Mouse (Mus musculus) adipocyte (in vitro differentiated cells): ENCODE results near the gene H2-M5.
"Not testable (repeated sequence)": the region's sequence is repeated elsewhere in the genome, so short reads cannot be mapped to it uniquely, and the experiment has no call there.

Experiments used
- DNase-seq: peaks from one replicate; pipeline ENCODE4 v3.0.0-alpha.2; 2016; ENCODE audit warnings: low spot score

H2-M5 gene

DNA sequence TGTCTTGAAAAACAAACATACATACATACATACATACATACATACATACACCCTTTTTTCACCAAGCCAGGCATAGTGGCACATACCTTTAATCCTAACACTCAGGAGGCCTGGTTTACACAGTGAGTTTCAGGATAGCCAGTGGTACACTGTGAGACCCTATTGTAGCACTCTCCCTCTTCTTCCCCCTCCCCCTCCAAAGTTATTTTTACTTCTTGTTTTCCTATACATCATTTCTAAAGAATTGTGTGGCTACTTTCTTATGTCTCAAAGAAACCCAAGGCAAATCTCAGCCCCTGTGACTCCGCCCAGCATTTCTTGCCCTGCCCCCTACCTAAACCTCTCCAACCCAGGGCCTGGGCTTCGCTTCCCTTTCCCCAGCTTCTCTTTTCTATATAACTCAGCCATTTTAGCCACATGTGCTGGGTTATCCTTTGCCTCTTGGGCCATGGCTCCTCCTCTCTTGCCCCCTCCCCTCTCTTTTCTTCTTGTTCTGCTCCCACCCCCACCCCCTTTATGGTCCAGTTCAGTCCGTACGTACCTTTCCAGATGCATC, 4.5 kb upstream of the H2-M5 start:
- no peak for DNase-seq

DNA sequence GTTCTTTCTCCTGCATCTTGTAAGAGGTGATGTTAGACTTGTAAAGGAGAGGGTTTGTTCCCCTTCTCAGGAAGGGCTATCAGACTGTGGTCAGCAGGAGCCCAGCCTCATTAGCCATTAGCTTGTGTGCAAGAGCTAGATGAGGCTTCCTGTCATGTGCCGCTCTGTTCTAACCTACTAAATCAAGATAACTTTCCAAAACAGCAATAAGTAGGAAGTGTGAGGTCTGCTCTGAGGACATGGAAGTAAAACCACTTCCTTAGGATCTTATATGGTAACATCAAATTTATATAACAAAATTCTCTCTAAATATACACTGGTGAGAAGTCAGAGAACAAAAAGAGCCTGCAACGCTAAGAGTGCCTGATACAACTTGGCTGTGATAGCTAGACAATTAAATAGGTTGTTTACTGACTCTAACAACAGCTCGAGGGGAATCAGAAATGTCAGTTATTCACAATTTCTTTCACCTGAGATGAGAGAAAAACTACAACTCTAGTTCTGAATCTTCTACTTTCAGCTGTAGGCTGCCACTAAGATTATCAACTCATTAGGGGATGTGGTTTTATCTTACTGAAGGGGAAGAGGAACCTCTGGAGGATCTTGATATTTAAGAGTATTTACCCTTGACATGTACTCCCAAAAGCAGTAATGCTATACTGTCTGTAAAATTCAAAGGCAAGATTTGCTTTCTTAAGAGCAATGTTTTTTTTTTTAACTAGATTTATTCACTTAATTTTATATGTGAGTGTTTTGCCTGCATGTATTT, 3.2 kb upstream of the H2-M5 start:
- no peak for DNase-seq

DNA sequence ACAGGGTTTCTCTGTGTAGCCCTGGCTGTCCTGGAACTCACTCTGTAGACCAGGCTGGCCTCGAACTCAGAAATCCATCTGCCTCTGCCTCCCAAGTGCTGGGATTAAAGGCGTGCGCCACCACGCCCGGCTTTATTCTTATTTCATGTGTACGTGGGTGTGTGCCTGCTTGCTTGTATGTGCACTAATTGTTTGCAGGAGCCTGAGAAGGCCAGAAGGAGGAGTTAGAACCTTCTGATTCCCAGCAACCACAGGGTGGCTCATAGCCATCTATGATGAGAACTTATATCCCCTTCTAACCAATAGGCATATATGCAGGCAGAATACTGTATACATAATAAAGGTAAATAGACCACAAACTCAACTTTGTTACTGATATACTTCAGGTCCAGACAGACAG, 1.3 kb upstream of the H2-M5 start:
- not testable (repeated sequence) for DNase-seq

DNA sequence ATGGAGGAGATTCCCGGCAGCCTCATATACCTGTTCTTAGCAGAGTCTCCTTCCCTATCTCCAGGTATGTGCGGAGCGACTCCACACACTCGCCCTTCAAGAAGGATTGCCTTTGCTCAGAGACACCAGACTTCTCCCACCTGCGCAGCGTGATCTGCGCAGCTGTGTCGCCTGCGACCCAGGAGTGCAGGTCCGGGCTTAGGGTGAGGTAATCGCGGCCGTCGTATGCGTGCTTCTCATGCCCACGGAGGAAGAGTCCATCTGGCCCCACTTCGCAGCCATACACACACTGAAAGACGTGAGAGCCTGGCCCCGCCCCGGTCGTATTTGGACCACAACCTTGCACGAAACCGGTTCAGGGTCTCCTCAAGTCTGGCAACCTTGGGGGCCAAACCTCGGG, 862 bp downstream of the H2-M5 start:
- DNase-seq: no peak

DNA sequence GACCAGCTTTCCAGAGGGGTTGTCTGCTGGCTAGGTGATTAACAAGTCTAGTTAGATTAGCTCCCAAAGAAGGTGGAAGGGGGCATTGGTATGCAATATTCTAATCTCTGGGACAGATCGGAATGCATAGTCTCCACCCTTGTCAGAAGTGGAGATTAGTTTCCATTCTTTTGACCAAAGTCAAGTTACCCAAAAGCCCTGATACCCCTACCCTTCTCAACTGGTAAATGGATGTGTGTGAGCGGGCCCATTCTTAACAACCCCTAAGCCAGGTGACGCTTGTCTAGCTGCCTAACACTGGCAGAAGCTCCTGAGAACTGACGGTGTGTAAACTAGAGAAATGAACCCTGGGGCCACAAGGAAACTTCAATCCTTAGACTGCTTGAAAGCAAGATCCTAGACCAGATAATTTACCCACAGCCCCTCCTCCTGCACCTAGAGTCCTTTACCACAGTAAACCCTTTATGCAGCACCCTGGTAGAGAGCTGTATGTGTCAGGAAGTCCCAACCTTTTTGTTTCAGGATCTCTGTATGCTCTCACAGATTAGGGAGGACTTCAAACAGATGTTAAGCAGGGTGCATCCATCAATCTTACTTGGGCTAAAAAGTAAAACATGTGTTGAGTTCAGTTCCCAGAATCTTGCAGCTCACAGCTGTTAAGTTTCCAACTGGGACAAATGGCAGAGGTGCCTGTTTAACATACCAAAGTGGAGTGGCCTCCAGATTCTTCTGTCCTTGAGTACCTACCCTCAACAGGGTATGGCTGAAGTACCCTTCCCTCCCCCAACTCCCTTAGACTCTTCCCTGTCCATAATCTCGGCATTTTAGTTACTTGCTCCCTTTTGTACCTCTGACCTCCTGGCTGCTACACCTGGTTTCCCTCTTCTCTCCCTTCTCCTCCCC, 6.8 kb downstream of the H2-M5 start:
- DNase-seq: no peak

DNA sequence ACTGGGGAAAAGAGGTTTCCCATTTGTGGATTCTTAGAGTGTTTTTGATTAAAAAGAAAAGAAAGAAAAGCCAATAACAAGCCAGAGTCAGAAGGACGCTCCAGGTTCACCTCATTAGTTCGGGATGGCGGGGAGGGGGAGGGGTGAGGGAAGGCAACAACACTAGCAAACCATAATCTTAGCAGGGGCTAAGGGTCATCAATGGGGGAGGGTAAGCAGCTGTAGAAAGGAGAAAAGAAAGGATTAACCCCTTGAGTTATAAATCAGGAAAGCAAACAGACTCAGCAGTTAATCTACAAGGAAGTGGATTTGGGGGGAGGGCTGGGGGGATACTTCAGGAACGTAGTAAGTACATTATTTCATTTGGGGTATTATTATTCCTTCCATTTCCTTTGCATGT, 7.5 kb downstream of the H2-M5 start:
- DNase-seq: no peak

DNA sequence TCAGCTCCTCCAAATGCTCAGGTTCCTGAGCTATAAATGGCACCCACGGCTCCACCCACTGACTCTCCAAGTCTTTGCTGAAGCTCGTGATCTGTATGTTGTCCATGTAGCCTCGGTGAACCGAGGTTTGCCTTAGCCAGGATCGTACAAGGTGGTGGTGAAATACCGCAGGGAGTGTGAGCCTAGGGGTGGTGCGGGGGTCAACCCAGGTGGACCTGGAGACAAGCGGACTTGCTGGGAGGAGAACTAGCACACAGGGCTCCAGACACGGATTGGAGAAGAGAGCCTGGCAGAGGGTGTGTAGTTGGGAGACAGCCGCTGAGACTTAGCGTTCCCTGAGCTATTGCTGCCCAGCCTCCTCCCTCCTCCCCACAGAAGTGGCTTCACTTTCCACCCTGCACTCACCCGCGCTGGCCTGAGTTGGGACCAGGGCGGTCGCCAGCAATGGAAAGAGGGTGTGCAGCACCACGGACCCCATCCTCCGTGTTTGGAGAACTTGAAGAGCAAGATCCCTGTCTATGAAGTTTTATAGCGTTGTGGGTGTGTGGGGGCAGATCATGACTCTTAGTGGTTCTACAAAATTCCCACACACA, 8.0 kb downstream of the H2-M5 start, which contains the start of gene 2410137M14Rik:
Gene 2410137M14Rik, minus strand, starts transcription at position 17 of the 593 bp plus-strand sequence.
- DNase-seq: no peak

DNA sequence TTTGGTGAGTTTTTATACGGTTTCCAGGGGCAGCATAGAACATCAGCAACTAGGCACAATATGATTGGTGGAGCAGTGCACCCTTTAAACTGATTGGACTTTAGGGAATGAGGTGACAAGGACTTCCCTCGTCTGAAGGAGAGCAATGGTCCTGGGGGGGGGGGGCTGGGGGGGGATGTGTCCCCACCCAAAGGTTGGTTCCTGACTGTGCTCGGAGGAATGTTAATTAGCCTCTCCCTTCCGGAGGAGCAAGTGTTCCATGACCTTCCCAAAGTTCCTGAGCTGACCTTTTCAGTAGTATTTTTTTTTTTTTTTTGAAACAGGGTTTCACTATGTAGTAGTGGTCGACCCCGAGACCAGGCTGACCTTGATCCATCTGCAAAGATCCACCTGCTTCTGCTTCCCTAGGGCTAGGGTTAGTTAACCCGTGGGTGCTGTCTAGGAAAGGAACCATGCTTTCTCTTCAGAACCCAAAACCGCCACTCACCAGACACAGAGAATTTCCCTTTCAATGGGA, 16.0 kb downstream of the H2-M5 start:
- DNase-seq: no peak

DNA sequence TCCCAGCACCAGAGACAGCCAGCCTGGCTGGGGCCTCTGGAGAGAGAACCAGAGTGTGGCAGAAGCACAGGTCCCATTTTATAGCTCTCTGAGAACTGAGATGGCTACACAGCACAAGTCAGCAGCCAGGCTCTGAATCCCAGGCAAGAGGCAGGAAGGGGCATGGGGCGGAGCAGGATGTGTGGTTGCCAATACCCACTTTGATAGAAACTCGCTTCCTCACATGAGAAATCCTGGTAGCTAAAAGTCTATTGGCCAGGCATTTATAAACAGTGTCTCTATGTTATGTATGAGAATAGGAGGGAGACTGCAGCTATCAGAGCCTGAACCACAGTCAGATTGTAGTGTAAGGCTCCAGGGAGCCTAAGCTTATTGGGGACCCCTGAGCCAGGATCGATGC, 16.5 kb downstream of the H2-M5 start:
- no peak for DNase-seq

DNA sequence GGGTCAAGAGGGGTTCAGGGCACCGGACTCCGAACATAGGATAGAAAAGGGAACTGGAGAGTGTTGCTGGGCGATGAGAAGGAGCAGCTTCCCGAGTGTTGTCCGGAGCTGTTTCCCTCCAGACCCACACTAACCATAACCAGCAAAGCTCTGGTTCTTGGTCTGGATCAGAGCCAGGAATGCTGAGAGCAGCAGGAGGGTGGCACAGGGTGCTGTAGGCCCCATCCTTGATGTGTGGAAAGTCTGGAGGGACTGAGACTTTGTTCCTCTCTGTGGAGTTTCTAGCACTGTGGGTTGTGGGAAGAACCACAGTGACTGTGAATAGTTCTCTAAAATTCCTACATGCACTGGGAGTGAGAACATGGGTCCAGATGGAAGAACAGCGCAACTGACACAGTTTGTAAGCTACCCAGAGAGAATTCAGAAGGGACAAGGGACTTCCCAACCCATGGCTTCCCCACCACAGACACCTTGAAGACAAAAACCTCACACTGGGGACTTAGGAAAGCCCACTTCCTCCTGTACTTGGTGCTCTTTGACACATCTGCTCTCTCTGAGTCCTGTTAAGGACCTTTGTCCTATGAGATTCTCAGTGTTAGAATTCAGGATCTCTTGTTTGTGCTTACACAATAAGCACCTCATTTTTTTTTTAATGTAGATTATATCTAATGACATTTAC, 18.0 kb downstream of the H2-M5 start:
- no peak for DNase-seq

DNA sequence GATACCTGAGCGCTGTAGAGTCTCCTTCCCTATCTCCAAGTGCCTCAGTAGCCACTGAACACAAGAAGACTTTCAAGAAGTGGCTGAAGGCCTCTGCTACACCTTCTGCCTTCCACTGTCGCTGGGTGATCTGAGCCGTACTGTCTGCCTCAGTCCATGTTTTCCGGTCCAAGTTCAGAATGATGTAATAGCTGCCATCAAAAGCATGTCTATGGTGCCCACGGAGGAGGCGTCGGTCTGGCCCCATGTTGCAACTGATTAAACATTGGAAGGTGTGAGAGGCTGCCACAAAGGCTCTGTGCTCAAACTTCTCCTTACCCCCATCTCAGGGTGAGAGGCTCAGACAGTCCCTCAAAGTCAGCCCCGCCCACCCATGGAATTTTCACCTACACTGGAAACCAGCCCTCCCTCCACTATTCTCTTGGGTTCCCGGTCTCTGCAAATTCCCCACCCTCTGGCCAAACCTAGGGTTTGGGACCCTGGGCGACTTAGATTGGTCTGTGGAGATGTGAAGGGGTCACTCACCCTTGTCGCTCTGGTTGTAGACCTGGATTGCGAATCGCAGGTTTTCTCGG, 18.9 kb downstream of the H2-M5 start:
- no peak for DNase-seq

DNA sequence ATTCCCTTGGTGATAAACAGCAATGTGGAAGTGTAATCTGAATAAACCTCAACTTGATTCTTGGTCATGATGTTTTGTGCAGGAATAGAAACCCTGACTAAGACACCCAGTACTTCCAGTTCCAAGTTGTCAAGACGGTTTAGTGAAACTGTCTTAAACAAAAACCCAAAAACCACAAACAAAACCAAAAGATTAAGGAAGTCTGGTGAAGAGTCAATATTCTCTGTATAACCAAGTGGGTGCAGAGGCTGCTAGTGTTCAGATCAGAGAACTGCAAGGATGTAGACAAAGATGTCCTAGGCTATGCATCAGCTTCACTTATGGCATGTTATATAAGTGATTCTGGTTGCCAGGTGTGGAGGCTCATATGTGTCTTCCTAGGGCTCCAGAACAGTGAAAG, 22.5 kb downstream of the H2-M5 start:
- DNase-seq: no peak

DNA sequence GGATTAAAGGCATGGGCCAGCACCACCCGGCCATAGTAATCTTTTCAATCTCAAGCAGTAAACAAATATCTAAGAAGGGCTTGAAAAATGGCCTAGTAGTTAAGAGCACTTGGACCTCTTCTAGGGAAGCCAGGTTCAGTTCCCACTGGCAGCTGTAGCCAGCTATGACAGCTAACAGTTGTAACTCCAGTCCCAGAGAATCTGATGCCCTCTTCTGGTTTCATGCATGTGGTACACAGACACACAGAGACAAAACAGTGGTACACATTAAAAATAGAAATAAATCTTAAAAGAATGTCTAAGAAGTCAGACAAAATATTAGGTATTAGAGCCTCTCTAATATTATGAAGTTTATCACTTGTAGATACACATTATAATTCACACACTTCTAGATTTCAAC, 28.2 kb downstream of the H2-M5 start:
- no peak for DNase-seq

DNA sequence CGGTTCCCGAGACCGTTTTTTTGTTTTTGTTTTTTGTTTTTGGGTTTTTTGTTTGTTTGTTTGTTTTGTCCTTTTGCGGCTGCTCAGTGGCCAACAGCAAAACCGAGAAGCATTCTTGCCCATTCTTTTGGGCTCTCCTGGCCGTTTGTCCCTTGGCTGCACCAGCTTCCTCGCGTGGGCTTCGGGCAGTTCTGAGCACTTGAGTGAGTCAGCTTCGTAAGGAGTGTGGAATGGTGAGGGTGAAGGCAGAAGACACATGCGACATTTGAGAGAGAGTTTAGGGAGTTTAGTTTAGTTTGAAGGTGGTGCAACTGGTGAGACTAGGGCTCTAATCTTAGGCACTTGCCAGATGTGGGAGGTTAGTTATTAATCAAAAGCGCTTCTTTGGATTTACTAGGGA, 30.5 kb downstream of the H2-M5 start:
- DNase-seq: no peak

DNA sequence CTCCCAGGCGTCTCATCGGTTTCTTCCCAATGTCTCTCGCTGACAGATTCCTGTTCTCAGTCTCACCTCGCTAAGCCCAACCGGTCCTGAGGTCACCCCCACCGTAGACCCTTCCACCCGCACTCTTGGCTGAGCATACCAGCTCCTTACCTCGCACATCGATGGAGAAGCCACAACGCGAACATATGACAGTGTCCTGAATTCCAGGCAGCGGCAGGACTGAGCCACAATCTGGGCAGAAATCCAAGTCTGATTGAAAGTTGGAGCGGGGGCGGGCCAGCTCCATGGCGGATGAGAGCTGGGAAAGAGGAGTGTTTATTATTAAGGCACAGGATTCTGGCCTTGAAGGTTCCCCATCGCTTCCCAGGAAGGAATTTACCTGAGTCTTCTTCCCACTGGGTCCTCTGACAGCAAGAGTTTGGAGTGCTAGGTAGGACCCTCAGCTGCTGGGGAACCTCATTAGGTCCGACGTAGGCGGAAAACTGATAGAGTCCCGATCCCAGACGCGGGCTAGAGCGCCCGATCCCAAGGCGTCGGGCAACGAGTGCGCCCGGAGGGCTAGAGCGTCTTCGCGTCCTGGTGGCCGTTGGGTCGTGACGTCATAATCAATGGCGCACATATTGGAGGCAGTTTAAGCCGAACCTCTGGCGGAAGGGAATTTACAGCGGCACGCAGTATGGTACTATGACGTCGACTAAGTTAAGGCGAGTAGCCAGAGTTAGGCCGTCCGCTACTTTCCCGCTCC, 31.2 kb downstream of the H2-M5 start, which contains the start of the genes Znrd1 and Znrd1as:
Gene Znrd1, minus strand, starts transcription at position 561 of the 745 bp plus-strand sequence.
Gene Znrd1as, plus strand, starts transcription at position 594 of the 745 bp plus-strand sequence.
- peak; percentile 99 for DNase-seq

DNA sequence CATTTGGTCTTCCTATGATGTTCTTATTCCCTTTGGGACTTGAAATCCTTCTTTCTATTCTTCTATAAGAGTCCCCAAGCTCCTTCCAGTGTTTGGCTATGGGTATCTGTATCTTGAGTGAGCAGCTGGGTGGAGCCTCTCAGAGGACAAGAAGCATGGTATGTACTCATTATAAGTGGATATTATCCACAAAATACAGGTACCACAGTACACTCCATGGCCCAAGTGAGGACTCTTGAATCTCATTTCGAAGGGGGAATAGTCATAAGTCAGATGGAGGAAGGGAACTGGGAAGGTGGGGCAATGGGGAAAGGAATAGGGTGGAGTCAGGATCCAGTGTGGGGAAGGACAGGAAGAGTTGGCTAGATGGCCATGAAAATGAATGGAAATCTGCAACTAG, 36.3 kb downstream of the H2-M5 start:
- no peak for DNase-seq

DNA sequence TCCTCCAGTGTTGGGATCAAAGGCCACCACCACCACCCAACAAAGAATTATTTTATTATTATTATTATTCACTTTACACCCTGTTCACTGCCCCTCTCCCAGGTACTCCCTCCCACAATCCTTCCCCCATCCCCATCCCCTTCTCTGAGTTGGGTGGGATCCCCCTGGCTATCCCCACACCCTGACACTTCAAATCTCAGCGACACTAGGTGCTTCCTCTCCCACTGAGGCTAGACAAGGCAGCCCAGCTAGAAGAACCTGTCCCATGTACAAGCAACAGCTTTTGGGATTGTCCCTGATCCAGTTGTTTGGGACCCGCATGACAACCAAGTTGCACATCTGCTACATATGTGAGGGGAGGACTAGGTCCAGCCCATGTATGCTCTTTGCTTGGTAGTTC, 36.7 kb downstream of the H2-M5 start:
- DNase-seq: no peak

DNA sequence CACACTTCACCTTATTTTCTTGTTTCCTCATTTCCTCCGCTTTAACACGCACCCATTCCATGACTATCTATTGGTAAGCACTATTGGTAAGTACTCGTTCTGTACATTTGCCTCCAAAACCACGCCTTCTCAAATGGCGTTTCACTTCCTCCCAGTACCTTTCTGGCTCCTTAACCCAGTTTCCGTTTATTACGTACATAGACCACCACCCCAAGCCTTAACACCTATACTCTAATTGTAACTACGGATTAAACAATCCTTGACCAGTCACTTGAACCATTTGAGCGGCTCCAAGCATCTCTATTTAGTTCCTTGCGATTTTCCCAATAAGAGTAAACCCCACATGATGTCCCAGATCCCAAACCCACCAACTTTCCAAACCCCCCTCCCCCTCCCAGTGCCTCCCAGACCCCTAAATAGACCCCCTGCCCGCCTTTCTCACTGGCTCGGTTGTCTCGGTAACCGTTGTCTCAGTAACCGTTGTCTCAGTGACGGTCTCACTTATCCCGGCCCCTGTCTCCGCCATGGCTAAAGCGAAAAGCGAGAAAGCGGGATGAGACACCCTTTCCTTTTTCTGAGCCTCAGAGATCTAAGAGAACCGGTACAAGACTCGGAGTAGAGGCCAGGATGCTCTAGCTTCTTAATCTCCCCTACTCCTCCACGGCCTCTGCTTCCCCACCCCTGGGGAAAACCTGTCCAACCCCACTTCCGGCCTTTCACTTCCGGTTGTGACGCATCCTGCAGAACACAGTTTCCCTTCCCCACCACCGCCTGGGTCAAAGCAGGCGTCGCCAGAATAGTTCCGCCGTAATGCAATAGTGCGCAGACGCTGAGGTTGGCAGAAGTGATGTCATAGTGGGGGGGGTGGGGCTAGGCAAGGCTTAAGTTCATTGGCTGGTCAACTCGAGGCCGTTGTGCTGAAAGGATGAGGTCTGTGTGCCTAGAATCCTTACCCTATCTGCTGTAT, 38.1 kb downstream of the H2-M5 start, which contains the start of gene Ppp1r11:
Gene Ppp1r11, minus strand, starts transcription at position 761 of the 967 bp plus-strand sequence.
- DNase-seq: peak; percentile 99

DNA sequence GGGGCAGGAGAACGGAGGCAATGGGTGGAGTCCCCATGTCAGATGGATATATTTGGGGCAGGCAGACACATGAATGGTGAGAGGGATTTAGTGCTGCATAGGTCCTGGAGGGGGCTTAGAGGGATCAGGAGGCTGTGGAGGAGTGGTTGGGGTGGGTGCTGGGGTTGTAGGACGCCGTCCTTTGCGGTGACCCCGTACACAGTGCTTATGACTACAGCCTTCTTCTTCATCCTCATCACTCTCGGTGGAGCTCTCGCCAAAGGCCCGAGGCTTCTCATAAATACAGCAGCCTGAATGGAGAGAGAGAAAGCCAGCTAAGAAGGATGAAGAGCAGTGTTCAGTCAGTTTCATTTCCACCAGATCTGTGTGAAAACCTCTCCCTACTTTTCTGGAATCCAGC, 40.1 kb downstream of the H2-M5 start:
- no peak for DNase-seq
